Comparison of ENCODE assay signal across 8 mouse cellular contexts in the genomic region with DNA sequence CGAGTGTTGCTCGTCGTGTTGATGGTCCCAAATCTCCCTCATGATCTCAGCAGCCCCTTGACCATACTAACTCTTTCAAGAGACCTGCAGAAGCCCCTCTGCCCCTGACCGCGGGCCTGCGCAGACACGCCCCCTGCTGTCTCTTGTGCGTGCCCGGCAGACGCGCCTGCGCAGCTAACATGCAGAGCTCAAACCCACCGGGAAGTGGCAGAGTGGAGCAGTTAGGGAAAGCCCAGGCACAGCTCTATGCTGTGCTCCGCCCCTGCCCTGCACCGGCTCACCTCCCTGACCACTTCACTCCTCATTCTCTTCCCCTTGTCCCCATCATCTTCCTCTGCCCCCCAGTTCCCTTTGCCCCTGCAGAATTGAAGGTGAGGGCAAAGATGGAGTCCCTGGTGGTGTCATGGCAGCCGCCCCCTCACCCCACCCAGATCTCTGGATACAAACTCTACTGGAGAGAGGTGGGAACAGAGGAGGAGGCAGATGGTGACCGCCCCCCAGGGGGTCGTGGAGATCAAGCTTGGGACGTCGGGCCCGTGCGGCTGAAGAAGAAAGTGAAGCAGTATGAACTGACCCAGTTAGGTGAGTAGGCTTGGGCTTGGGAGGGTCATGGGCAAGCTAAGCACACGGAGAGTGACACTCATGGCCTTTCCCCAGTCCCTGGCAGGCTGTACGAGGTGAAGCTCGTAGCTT. TPM values are rescaled to one million over a fixed set of nuclear protein-coding genes. Genes with fewer than 3 reads are reported as not detected.
A peak's percentile ranks its signal among the peaks of the same experiment; 100 is the strongest.
DNase-seq lines count a peak whose midpoint lies in the region; ATAC-seq and TF ChIP-seq lines count a peak whose summit lies in the region.

No protein-coding gene starts in this region.

- ATAC-seq in intestine, postnatal 0 days = no peak
- ATAC-seq in cerebellum, adult (ENCODE audit: insufficient number of reproducible peaks, low FRiP score, low TSS enrichment) = no peak

- 37% methylated on average over 25 of the region's 25 CpGs for WGBS in intestine, postnatal 0 days
- WGBS in lung, adult 2 months = 21% methylated on average over 25 of the region's 25 CpGs

- H3K9me3 ChIP-seq in intestine, postnatal 0 days (ENCODE audit: control insufficient read depth) = no peaks in the 10 kb centered on the region

- TF ChIP-seq CTCF in intestine, postnatal 0 days (IDR thresholded peaks at IDR 0.05; ENCODE audit: low read depth) = peak; percentile 65
- TF ChIP-seq CTCF in lung, adult 2 months (IDR thresholded peaks at IDR 0.05; ENCODE audit: insufficient read depth, low read length) = 0 out of 2 replicates have a peak, but pooled peaks have one; percentile 27

- peak; percentile 37 to 51 for DNase-seq in spleen, postnatal 36 days (ENCODE audit: low spot score in 2 of 2)
- no peak for DNase-seq in spleen, adult 12 weeks (ENCODE audit: low spot score)
- peak; percentile 84 for DNase-seq in embryo, embryonic 9.5 days (ENCODE audit: extremely low spot score)
- peak; percentile 17 for DNase-seq in lung, adult 2 months
- DNase-seq in retina, postnatal 1 day = peak; percentile 85
- DNase-seq in urinary bladder, postnatal 25 days (ENCODE audit: low spot score) = no peak

- no peaks in the 10 kb centered on the region for H3K4me1 ChIP-seq in intestine, postnatal 0 days (replicated peaks; ENCODE audit: control insufficient read depth, insufficient read depth, low read length)
- H3K4me1 ChIP-seq in lung, adult 2 months (ENCODE audit: control insufficient read depth, insufficient read depth, low read length) = no peaks in the 10 kb centered on the region

- no peaks in the 10 kb centered on the region for H3K27me3 ChIP-seq in intestine, postnatal 0 days (replicated peaks; ENCODE audit: control insufficient read depth, insufficient read depth, low read length)

- no peak overlapping the region for H3K4me3 ChIP-seq in intestine, postnatal 0 days (ENCODE audit: low read depth, low read length)
- H3K4me3 ChIP-seq in lung, adult 2 months (replicated peaks; ENCODE audit: extremely low read depth, low read depth, low read length) = no peak overlapping the region

- peaks cover 6% of the 10 kb centered on the region; the same call in 1 of the 2 replicates for H3K36me3 ChIP-seq in intestine, postnatal 0 days (ENCODE audit: control insufficient read depth, insufficient read depth)

- no peak overlapping the region for H3K9ac ChIP-seq in intestine, postnatal 0 days (ENCODE audit: low read depth, low read length)

- TF ChIP-seq POLR2A in lung, adult 2 months (IDR thresholded peaks at IDR 0.05; ENCODE audit: borderline replicate concordance, extremely low read depth, low read depth, low read length) = no peak

- peak overlapping the region; percentile 17; the same call in 1 of the 2 replicates for H3K4me2 ChIP-seq in intestine, postnatal 0 days (replicated peaks; ENCODE audit: low read depth)

- no peak overlapping the region for H3K27ac ChIP-seq in intestine, postnatal 0 days (ENCODE audit: low read depth, low read length)

RNA-seq across cellular contexts. Expression of a gene that starts 12.7 kb away (rescaled TPM):
- 0.22 TPM in 2 replicates for polyA plus RNA-seq in intestine, postnatal 0 days (2015; fragmentation: Nextera tagmentation; extraction: Ambion mirVana)
- 0.11 and 0.13 TPM in 2 replicates for polyA plus RNA-seq in lung, adult 2 months (2012; rRNA removed)

RNA-seq across cellular contexts. Expression of a gene that starts 27.0 kb away (rescaled TPM):
- polyA plus RNA-seq in intestine, postnatal 0 days (2015; fragmentation: Nextera tagmentation; extraction: Ambion mirVana) = 4.1 and 4.5 TPM in 2 replicates
- 1.9 and 3.7 TPM in 2 replicates for polyA plus RNA-seq in lung, adult 2 months (2012; rRNA removed)

Comparison
In these comparisons a context has a peak if more than half of its experiments do, and no peak if none do; other contexts are left out.
1. DNase-seq: peak in spleen, postnatal 36 days (2 of 2), embryo, embryonic 9.5 days (single experiment), lung, adult 2 months (single experiment) and retina, postnatal 1 day (single experiment); none in spleen, adult 12 weeks (single experiment) and urinary bladder, postnatal 25 days (single experiment).